Mouse (Mus musculus) CD4-positive, CD25-positive, alpha-beta regulatory T cell, adult 4 months (primary cell): ENCODE data around the gene Serpinb6c. TPM values are rescaled to one million over a fixed set of nuclear protein-coding genes. Genes with fewer than 3 reads are reported as not detected.

ENCODE experiments used
- polyA plus RNA-seq, 2 experiments: library from polyadenylated mRNA; unstranded; fragments of 100-300 nt; shearing (Covaris generic); gene quantifications; one replicate each; pipeline ENCODE4 v1.2.1; 2017

The Serpinb6c gene
- polyA plus RNA-seq, 2 experiments from 2014 or later = 0.48 TPM; not detected in 1

Other genes with a start within 250 kb of the Serpinb6c start
- gene Serpinb6d, start 244.3 kb downstream of the Serpinb6c start, polyA plus RNA-seq = not detected
- not detected for gene Serpinb6e, start 62.3 kb downstream of the Serpinb6c start, polyA plus RNA-seq
- 1 to 10 TPM; 6.9 to 9.8 TPM for gene Nqo2, start 59.0 kb upstream of the Serpinb6c start, polyA plus RNA-seq
- 10 to 100 TPM; 10.4 to 18.0 TPM for gene Ripk1, start 96.7 kb upstream of the Serpinb6c start, polyA plus RNA-seq
- gene Serpinb6a, start 97.1 kb upstream of the Serpinb6c start, polyA plus RNA-seq = 10 to 100 TPM; 30.8 to 36.8 TPM
- 10 to 100 TPM; 29.9 to 36.0 TPM for gene Bphl, start 131.9 kb upstream of the Serpinb6c start, polyA plus RNA-seq
- gene Tubb2a, start 172.3 kb upstream of the Serpinb6c start, polyA plus RNA-seq = 10 to 100 TPM; 17.8 to 20.1 TPM
- under 1 TPM; 0.59 to 0.72 TPM for gene Tubb2b, start 224.8 kb upstream of the Serpinb6c start, polyA plus RNA-seq